Mouse (Mus musculus) bone marrow macrophage, adult 2 months (primary cell): ENCODE results near the gene Ubr2.

Source experiments
- CTCF ChIP-seq: IDR thresholded peaks from 2 replicates; pipeline ENCODE4 v1.5.1; 2012; ENCODE audit warnings: low read depth, mild to moderate bottlenecking, low read length, moderate library complexity
- POLR2A ChIP-seq: IDR thresholded peaks from 2 replicates; pipeline ENCODE4 v1.6.1; 2012; ENCODE audit warnings: mild to moderate bottlenecking, low read depth, low read length, borderline replicate concordance

- TF ChIP-seq POLR2A (no peak), CTCF (no peak)
Measured at GRCm38 (mm10) chr17:46926192-46926591, 84.2 kb downstream of the Ubr2 start.
